Mouse (Mus musculus) G1E-ER4 (cell line): ENCODE data around the gene Arl13a. TPM values are rescaled to one million over a fixed set of nuclear protein-coding genes. Genes with fewer than 3 reads are reported as not detected.

Source experiments
- GATA1 ChIP-seq: IDR thresholded peaks from one replicate; pipeline ENCODE4 v1.8.0; 2012; ENCODE audit warnings: low read length, inconsistent platforms
- polyA plus RNA-seq: library from polyadenylated mRNA; stranded (reverse); fragments of >175 nt; gene quantifications from 2 replicates; pipeline ENCODE4 v1.2.3, GENCODE M21; 2012

Arl13a gene
- polyA plus RNA-seq, 1 experiment, result not detected

GRCm38 (mm10) chrX:134248202-134248601, 60.9 kb downstream of the Arl13a start:
- no peak for TF ChIP-seq GATA1

Other genes starting within 250 kb of the Arl13a start
- gene Sytl4, start 205.7 kb upstream of the Arl13a start, polyA plus RNA-seq, result not detected in 2 replicates
- 31.4 and 69.1 TPM in 2 replicates for gene Cstf2, start 128.3 kb upstream of the Arl13a start, polyA plus RNA-seq
- gene Xkrx, start 25.4 kb upstream of the Arl13a start, polyA plus RNA-seq, result not detected in 2 replicates
- gene Nox1, start 34.5 kb downstream of the Arl13a start, polyA plus RNA-seq, result not detected in 2 replicates
- 0.56 and 0.90 TPM in 2 replicates for gene Trmt2b, start 89.5 kb downstream of the Arl13a start, polyA plus RNA-seq
- gene Tmem35a, start 107.7 kb downstream of the Arl13a start, polyA plus RNA-seq, result not detected in 2 replicates
- gene Cenpi, start 120.6 kb downstream of the Arl13a start, polyA plus RNA-seq, result 0.43 and 0.94 TPM in 2 replicates
- 0.28 and 0.35 TPM in 2 replicates for gene Drp2, start 217.1 kb downstream of the Arl13a start, polyA plus RNA-seq